Mouse (Mus musculus): ENCODE data around the gene Dgki.

DNA sequence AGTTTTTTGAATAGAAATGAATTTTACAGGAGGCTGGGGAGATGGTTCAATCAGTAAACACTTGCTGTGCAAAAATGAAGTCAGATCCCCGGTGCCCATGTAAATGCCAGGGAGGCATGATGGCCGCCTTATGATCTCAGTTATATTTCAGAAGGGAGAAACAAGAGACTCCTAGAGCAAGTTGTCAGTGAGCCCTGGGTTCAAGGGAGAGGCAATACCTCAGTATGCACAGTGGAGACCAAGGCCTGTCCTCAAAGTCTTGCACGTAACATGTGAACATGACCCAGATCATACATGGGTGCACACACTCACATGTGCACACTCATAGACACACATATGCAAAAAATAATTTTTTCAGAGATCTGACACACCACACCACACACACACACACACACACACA, 9.3 kb downstream of the Dgki start:
- TF ChIP-seq CTCF (IDR thresholded peaks at IDR 0.05; ENCODE audit: low read depth), result no peak
- TF ChIP-seq EP300 (IDR thresholded peaks at IDR 0.05; ENCODE audit: low read depth), result no peak

Measured in liver, embryonic 14.5 days (tissue).